Mouse (Mus musculus): ENCODE results near the gene Ptpa.

DNA sequence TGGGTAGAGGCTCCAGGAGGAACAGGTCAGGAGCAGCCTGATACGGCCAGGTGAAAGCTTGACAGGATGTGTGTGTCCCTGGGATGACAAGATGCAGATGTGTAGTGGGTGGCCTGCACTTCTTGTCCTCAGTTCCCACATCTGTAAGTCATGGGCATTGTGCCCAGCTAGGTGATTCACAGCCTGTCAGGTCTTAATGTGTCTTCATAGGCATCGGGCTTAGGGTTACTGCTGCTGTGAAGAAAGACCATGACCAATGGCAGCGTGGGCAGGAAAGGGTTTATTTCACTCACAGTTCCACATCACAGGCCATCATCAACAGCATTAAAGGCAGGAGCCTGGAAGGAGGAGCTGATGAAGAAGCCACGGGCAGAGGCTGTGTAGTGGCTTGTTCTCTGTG, 30.2 kb upstream of the Ptpa start:
- TF ChIP-seq POLR2A (IDR thresholded peaks at IDR 0.05; ENCODE audit: extremely low read depth, insufficient read depth, low read length) (no peak; the same call in 1 of the 2 replicates), CTCF (IDR thresholded peaks at IDR 0.05; ENCODE audit: extremely low read depth, insufficient read depth, low read length) (no peak)
